Mouse (Mus musculus) midbrain, embryonic 12.5 days (tissue): ENCODE data around the gene Adamtsl1. TPM values are rescaled to one million over a fixed set of nuclear protein-coding genes. Genes with fewer than 3 reads are reported as not detected.

Experiments used
- ATAC-seq: fragments of 200-750 bp; cut with Nextera tagmentation; 2 replicates; pipeline ENCODE4 v1.8.0; 2017; ENCODE audit warnings: low read depth, moderate TSS enrichment, moderate library complexity; ENCODE audit not compliant: low FRiP score
- H3K27ac ChIP-seq: fragments of 300-500 bp; sonication (generic); replicated peaks from 2 replicates; pipeline ENCODE4 v1.5.1; 2016; ENCODE audit warnings: mild to moderate bottlenecking
- H3K27me3 ChIP-seq: fragments of 300-500 bp; sonication (generic); 2 replicates; pipeline ENCODE4 v1.6.1; 2016; ENCODE audit warnings: mild to moderate bottlenecking
- H3K36me3 ChIP-seq: fragments of 300-500 bp; sonication (generic); 2 replicates; pipeline ENCODE4 v1.6.1; 2016
- H3K4me1 ChIP-seq: fragments of 300-500 bp; sonication (generic); 2 replicates; pipeline ENCODE4 v1.6.1; 2016
- H3K4me2 ChIP-seq: fragments of 300-500 bp; sonication (generic); replicated peaks from 2 replicates; pipeline ENCODE4 v1.6.1; 2016; ENCODE audit warnings: mild to moderate bottlenecking, moderate library complexity
- H3K4me3 ChIP-seq: fragments of 300-500 bp; sonication (generic); 2 replicates; pipeline ENCODE4 v1.5.1; 2016; ENCODE audit warnings: mild to moderate bottlenecking
- H3K9ac ChIP-seq: fragments of 300-500 bp; sonication (generic); replicated peaks from 2 replicates; pipeline ENCODE4 v1.6.1; 2016; ENCODE audit warnings: mild to moderate bottlenecking, moderate library complexity
- H3K9me3 ChIP-seq: fragments of 300-500 bp; sonication (generic); 2 replicates; pipeline ENCODE4 v1.6.1; 2016; ENCODE audit warnings: mild to moderate bottlenecking
- WGBS: fragments of 180-500 bp; shearing (Covaris S2); methylation state at CpG from one replicate; pipeline ENCODE4 v1.1.7; 2016; 5-methylcytosine and 5-hydroxymethylcytosine counted together
- polyA plus RNA-seq: library from polyadenylated mRNA; unstranded; fragments of >200 nt; fragmentation: Nextera tagmentation; extraction: Ambion mirVana; gene quantifications from 2 replicates; pipeline ENCODE4 v1.2.1, GENCODE M21; 2016

The Adamtsl1 gene
- polyA plus RNA-seq, 1 experiment from 2014 or later: 10.2 TPM

GRCm38 (mm10) chr4:86435631-86436030 is 921.7 kb downstream of the Adamtsl1 start:
- H3K27me3 ChIP-seq: no peaks in the 10 kb centered on the region

GRCm38 (mm10) chr4:86436336-86436735 is 922.4 kb downstream of the Adamtsl1 start:
- Histone ChIP-seq H3K27me3 (no peaks in the 10 kb centered on the region), H3K4me3 (no peak overlapping the region), H3K9ac (no peak overlapping the region), H3K4me1 (no peaks in the 10 kb centered on the region), H3K27ac (no peak overlapping the region), H3K4me2 (no peak overlapping the region), H3K9me3 (no peaks in the 10 kb centered on the region), H3K36me3 (no peaks in the 10 kb centered on the region)
- no peak for ATAC-seq
- WGBS: 88% methylated on average over 3 of the region's 3 CpGs

More at GRCm38 (mm10) chr4:86435631-86436030, 921.7 kb downstream of the Adamtsl1 start:
- Histone ChIP-seq H3K27ac (no peak overlapping the region), H3K9ac (no peak overlapping the region), H3K36me3 (no peaks in the 10 kb centered on the region), H3K4me2 (no peak overlapping the region), H3K9me3 (no peaks in the 10 kb centered on the region), H3K4me1 (no peaks in the 10 kb centered on the region), H3K4me3 (no peak overlapping the region)
- ATAC-seq: no peak
- WGBS: 88% methylated on average over 3 of the region's 3 CpGs

GRCm38 (mm10) chr4:86450468-86450867 is 936.5 kb downstream of the Adamtsl1 start:
- Histone ChIP-seq H3K27ac (no peak overlapping the region), H3K4me3 (no peak overlapping the region), H3K9ac (no peak overlapping the region), H3K27me3 (no peaks in the 10 kb centered on the region), H3K4me1 (no peaks in the 10 kb centered on the region), H3K4me2 (no peak overlapping the region), H3K36me3 (no peaks in the 10 kb centered on the region), H3K9me3 (no peaks in the 10 kb centered on the region)
- 86% methylated on average over 3 of the region's 3 CpGs for WGBS
- no peak for ATAC-seq

- Histone ChIP-seq H3K4me3 (no peak overlapping the region), H3K9me3 (no peaks in the 10 kb centered on the region), H3K4me2 (no peak overlapping the region), H3K36me3 (no peaks in the 10 kb centered on the region), H3K27me3 (no peaks in the 10 kb centered on the region), H3K4me1 (no peaks in the 10 kb centered on the region), H3K9ac (no peak overlapping the region), H3K27ac (no peak overlapping the region)
- no peak for ATAC-seq
- WGBS: 83% methylated on average over 5 of the region's 5 CpGs
These were observed 950.8 kb downstream of the Adamtsl1 start for GRCm38 (mm10) chr4:86464808-86465207.
